Mouse (Mus musculus) naive thymus-derived CD4-positive, alpha-beta T cell, adult 5 months (primary cell): ENCODE measurements around the gene Sike1. TPM values are rescaled to one million over a fixed set of nuclear protein-coding genes. Genes with fewer than 3 reads are reported as not detected.

Experiments used
- polyA plus RNA-seq: library from polyadenylated mRNA; unstranded; fragments of 100-300 nt; shearing (Covaris generic); gene quantifications from one replicate; pipeline ENCODE4 v1.2.1, GENCODE M21; 2017

Gene Sike1
- 93.7 TPM for polyA plus RNA-seq

DNA sequence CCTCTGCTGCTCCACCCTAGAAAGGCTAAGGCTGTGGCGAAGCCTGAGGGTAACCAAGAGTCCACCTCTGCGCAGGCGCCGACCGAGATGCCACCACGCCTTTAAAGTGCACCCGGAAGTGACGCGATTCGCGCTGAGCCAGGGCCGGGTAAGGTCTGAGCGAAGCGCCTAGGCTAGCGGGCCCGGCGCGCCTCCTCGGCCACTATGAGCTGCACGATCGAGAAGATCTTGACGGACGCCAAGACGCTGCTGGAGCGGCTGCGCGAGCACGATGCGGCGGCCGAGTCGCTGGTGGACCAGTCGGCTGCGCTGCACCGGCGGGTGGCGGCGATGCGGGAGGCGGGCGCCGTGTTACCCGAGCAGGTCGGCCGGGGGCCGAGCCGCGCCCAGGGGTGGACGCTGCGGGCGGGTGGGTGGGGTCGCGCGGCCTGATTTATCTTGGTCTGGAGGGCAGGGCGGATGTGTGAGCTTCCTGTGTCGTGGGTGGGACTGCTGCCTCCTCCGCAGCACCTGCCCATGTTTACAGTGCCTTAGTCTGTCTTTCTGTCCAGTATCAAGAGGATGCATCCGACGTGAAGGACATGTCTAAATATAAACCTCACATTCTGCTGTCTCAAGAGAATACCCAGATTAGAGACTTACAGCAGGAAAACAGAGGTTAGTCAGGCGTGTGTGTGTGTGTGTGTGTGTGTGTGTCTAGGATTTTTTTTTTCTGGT lies at the start of gene Sike1:
Gene Sike1, plus strand, starts transcription at position 104 of the 717 bp plus-strand sequence.

DNA sequence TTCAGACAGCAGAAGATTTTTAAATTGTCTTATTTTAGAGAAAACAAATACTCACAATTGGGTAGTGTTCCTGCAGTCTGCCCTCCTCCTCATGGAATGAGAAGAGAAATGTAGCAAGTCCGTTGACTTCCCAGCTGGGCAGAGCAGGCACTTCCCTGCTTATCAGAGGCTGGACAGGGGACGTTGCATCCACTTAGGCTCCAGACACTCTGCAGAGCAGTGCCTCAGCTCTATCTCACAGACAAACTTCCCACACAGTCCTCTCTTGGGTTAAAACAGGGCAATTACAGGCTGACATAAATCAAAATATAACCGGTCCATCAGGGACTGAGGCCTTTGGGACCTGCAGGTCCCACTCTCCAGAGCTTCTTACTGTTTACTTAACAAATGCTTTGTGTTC lies 31.5 kb upstream of the Sike1 start, which contains the start of gene Nr1h5:
Gene Nr1h5, minus strand, starts transcription at position 101 of the 400 bp plus-strand sequence.

DNA sequence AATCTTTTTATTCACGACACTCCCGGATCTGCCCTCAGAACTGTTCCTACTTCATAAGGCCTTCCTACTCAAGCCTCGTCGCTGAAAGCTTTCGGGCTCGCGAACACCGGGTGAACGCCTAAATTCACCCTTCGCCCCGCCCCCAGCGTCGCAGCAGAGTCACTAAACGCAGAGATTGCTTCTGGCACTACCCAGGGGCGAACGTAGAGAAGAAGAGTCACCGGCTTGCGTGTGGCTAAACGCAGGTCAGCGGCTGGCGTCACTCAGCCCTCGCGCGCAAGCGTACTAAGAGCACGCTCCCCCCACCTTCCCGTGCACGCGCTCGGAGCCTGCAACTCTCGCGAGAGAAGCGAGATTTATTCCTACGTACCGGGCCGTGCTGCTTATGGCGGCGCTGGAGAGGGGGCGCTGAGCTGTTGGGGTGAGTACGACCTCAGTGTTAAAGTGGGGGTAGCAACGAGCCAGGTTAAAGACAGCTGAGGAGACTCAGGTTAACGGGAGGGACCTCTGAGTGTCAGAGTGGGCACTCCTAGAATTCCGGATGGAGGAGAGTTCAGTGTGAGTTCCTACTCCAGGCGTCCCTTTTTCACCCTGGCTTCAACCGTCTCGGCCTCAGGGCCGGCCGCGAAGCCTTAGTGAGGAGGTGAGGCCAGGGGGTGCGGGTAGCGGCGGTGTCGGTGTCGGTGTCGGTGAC lies 24.9 kb downstream of the Sike1 start, which contains the start of gene Csde1:
Gene Csde1, plus strand, starts transcription at position 178 of the 694 bp plus-strand sequence.

Other genes starting within 250 kb of the Sike1 start
- 0.10 TPM for gene Tshb, start 213.0 kb upstream of the Sike1 start, polyA plus RNA-seq
- not detected for gene Sycp1, start 59.6 kb upstream of the Sike1 start, polyA plus RNA-seq
- not detected for gene Nr1h5, start 31.6 kb upstream of the Sike1 start, polyA plus RNA-seq
- gene Csde1, start 24.7 kb downstream of the Sike1 start, polyA plus RNA-seq = 487 TPM
- gene Nras, start 62.6 kb downstream of the Sike1 start, polyA plus RNA-seq = 58.2 TPM
- gene Ampd1, start 78.3 kb downstream of the Sike1 start, polyA plus RNA-seq = 22.5 TPM
- 4.5 TPM for gene Dennd2c, start 106.9 kb downstream of the Sike1 start, polyA plus RNA-seq
- 150 TPM for gene Bcas2, start 175.9 kb downstream of the Sike1 start, polyA plus RNA-seq